Mouse (Mus musculus): ENCODE measurements around the gene Smim4. TPM values are rescaled to one million over a fixed set of nuclear protein-coding genes. Genes with fewer than 3 reads are reported as not detected.

Smim4 gene
- polyA plus RNA-seq (2012; rRNA removed) (28.2 and 37.4 TPM in 2 replicates), polyA plus RNA-seq (2014; fragmentation: Nextera tagmentation; extraction: Ambion mirVana) (62.7 and 68.1 TPM in 2 replicates)

GRCm38 (mm10) chr14:31128826-31129219, at the start of gene Smim4:
TSS of gene Smim4 (minus strand) at chr14:31128956.
- WGBS = 0% methylated on average over 33 of the region's 33 CpGs

GRCm38 (mm10) chr14:31177715-31178114, 49.0 kb upstream of the Smim4 start:
- H3K9me3 ChIP-seq (ENCODE audit: control insufficient read depth, low read length) = no peaks in the 10 kb centered on the region
- DNase-seq (ENCODE audit: low spot score) = no peak
- H3K27ac ChIP-seq (replicated peaks; ENCODE audit: low read depth, low read length) = no peak overlapping the region
- no peak for TF ChIP-seq POLR2A (IDR thresholded peaks at IDR 0.05; ENCODE audit: borderline replicate concordance, extremely low read depth, insufficient read depth, insufficient read length)
- no peak overlapping the region for H3K9ac ChIP-seq (ENCODE audit: low read depth, low read length, severe bottlenecking)
- H3K4me1 ChIP-seq (ENCODE audit: control insufficient read depth, insufficient read depth, low read length) = no peaks in the 10 kb centered on the region
- H3K27me3 ChIP-seq (ENCODE audit: control insufficient read depth, insufficient read depth, low read length) = no peaks in the 10 kb centered on the region
- no peak overlapping the region for H3K4me2 ChIP-seq (replicated peaks; ENCODE audit: low read depth, low read length, severe bottlenecking)
- 93% methylated on average over 5 of the region's 5 CpGs for WGBS
- H3K4me3 ChIP-seq (replicated peaks; ENCODE audit: low read length) = no peak overlapping the region
- no peak for ATAC-seq (ENCODE audit: low FRiP score, low read depth)
- peaks cover 98% of the 10 kb centered on the region for H3K36me3 ChIP-seq (ENCODE audit: control insufficient read depth, insufficient read depth, low read length)

More at GRCm38 (mm10) chr14:31128826-31129219, at the start of gene Smim4:
- Histone ChIP-seq H3K9me3 (ENCODE audit: control insufficient read depth, low read length) (no peaks in the 10 kb centered on the region), H3K36me3 (ENCODE audit: control insufficient read depth, insufficient read depth, low read length) (peaks cover 3% of the 10 kb centered on the region; the same call in 1 of the 2 replicates), H3K27me3 (ENCODE audit: control insufficient read depth, insufficient read depth, low read length) (no peaks in the 10 kb centered on the region), H3K4me1 (ENCODE audit: control insufficient read depth, insufficient read depth, low read length) (peaks cover 46% of the 10 kb centered on the region), H3K9ac (ENCODE audit: low read depth, low read length, severe bottlenecking) (peak within 1 kb of the TSS; percentile 72), H3K27ac (replicated peaks; ENCODE audit: low read depth, low read length) (peak within 1 kb of the TSS; percentile 68), H3K4me2 (replicated peaks; ENCODE audit: low read depth, low read length, severe bottlenecking) (peak within 1 kb of the TSS; percentile 86), H3K4me3 (replicated peaks; ENCODE audit: low read length) (peak within 1 kb of the TSS; percentile 77)
- peak; percentile 94 for ATAC-seq (ENCODE audit: low FRiP score, low read depth)
- DNase-seq (ENCODE audit: low spot score) = peak; percentile 100
- peak; percentile 96; the same call in 1 of the 2 replicates for TF ChIP-seq POLR2A (IDR thresholded peaks at IDR 0.05; ENCODE audit: borderline replicate concordance, extremely low read depth, insufficient read depth, insufficient read length)

- no peak for TF ChIP-seq POLR2A (IDR thresholded peaks at IDR 0.05; ENCODE audit: borderline replicate concordance, extremely low read depth, insufficient read depth, insufficient read length)
- no peak for ATAC-seq (ENCODE audit: low FRiP score, low read depth)
- 97% methylated on average over 16 of the region's 16 CpGs for WGBS
These were observed 48.5 kb upstream of the Smim4 start for GRCm38 (mm10) chr14:31177287-31177686.

GRCm38 (mm10) chr14:31173537-31173936, 44.8 kb upstream of the Smim4 start:
- TF ChIP-seq POLR2A (IDR thresholded peaks at IDR 0.05; ENCODE audit: borderline replicate concordance, extremely low read depth, insufficient read depth, insufficient read length) = no peak
- H3K4me3 ChIP-seq (replicated peaks; ENCODE audit: low read length) = no peak overlapping the region
- 88% methylated on average over 7 of the region's 7 CpGs for WGBS

More at GRCm38 (mm10) chr14:31177287-31177686, 48.5 kb upstream of the Smim4 start:
- Histone ChIP-seq H3K36me3 (ENCODE audit: control insufficient read depth, insufficient read depth, low read length) (peaks cover 98% of the 10 kb centered on the region), H3K4me2 (replicated peaks; ENCODE audit: low read depth, low read length, severe bottlenecking) (no peak overlapping the region), H3K9ac (ENCODE audit: low read depth, low read length, severe bottlenecking) (no peak overlapping the region), H3K4me3 (replicated peaks; ENCODE audit: low read length) (no peak overlapping the region), H3K27me3 (ENCODE audit: control insufficient read depth, insufficient read depth, low read length) (no peaks in the 10 kb centered on the region), H3K4me1 (ENCODE audit: control insufficient read depth, insufficient read depth, low read length) (no peaks in the 10 kb centered on the region), H3K27ac (replicated peaks; ENCODE audit: low read depth, low read length) (no peak overlapping the region), H3K9me3 (ENCODE audit: control insufficient read depth, low read length) (no peaks in the 10 kb centered on the region)
- DNase-seq (ENCODE audit: low spot score) = no peak

GRCm38 (mm10) chr14:31172781-31173455, 44.2 kb upstream of the Smim4 start:
- Histone ChIP-seq H3K4me1 (ENCODE audit: control insufficient read depth, insufficient read depth, low read length) (no peaks in the 10 kb centered on the region), H3K4me3 (replicated peaks; ENCODE audit: low read length) (no peak overlapping the region), H3K36me3 (ENCODE audit: control insufficient read depth, insufficient read depth, low read length) (peaks cover 82% of the 10 kb centered on the region), H3K9me3 (ENCODE audit: control insufficient read depth, low read length) (no peaks in the 10 kb centered on the region), H3K4me2 (replicated peaks; ENCODE audit: low read depth, low read length, severe bottlenecking) (no peak overlapping the region), H3K9ac (ENCODE audit: low read depth, low read length, severe bottlenecking) (no peak overlapping the region), H3K27ac (replicated peaks; ENCODE audit: low read depth, low read length) (no peak overlapping the region), H3K27me3 (ENCODE audit: control insufficient read depth, insufficient read depth, low read length) (no peaks in the 10 kb centered on the region)
- DNase-seq (ENCODE audit: low spot score) = no peak
- no peak for ATAC-seq (ENCODE audit: low FRiP score, low read depth)
- WGBS = 81% methylated on average over 18 of the region's 18 CpGs
- no peak for TF ChIP-seq POLR2A (IDR thresholded peaks at IDR 0.05; ENCODE audit: borderline replicate concordance, extremely low read depth, insufficient read depth, insufficient read length)

More at GRCm38 (mm10) chr14:31173537-31173936, 44.8 kb upstream of the Smim4 start:
- H3K27me3 ChIP-seq (ENCODE audit: control insufficient read depth, insufficient read depth, low read length) = no peaks in the 10 kb centered on the region
- no peak overlapping the region for H3K4me2 ChIP-seq (replicated peaks; ENCODE audit: low read depth, low read length, severe bottlenecking)
- H3K36me3 ChIP-seq (ENCODE audit: control insufficient read depth, insufficient read depth, low read length) = peaks cover 86% of the 10 kb centered on the region
- ATAC-seq (ENCODE audit: low FRiP score, low read depth) = no peak
- H3K9me3 ChIP-seq (ENCODE audit: control insufficient read depth, low read length) = no peaks in the 10 kb centered on the region
- H3K9ac ChIP-seq (ENCODE audit: low read depth, low read length, severe bottlenecking) = no peak overlapping the region
- H3K27ac ChIP-seq (replicated peaks; ENCODE audit: low read depth, low read length) = no peak overlapping the region
- H3K4me1 ChIP-seq (ENCODE audit: control insufficient read depth, insufficient read depth, low read length) = no peaks in the 10 kb centered on the region
- no peak for DNase-seq (ENCODE audit: low spot score)
